Mouse (Mus musculus) lung, adult 2 months (tissue): ENCODE measurements around the gene Sipa1l2. TPM values are rescaled to one million over a fixed set of nuclear protein-coding genes. Genes with fewer than 3 reads are reported as not detected.

Source experiments
- DNase-seq: peaks from one replicate; pipeline ENCODE4 v3.0.0; 2022
- H3K4me1 ChIP-seq: fragments of 200-500 bp; 2 replicates; pipeline ENCODE4 v1.6.1; 2011; ENCODE audit warnings: low read length; ENCODE audit not compliant: control insufficient read depth, insufficient read depth
- H3K4me3 ChIP-seq: fragments of 200-500 bp; replicated peaks from 2 replicates; pipeline ENCODE3; 2011; ENCODE audit warnings: low read depth, mild to moderate bottlenecking, control low read depth, low read length; ENCODE audit errors: extremely low read depth
- CTCF ChIP-seq: fragments of 200-500 bp; IDR thresholded peaks from 2 replicates; pipeline ENCODE4 v1.5.1; 2011; ENCODE audit warnings: mild to moderate bottlenecking, low read length, control low read depth; ENCODE audit not compliant: insufficient read depth
- POLR2A ChIP-seq: fragments of 200-500 bp; IDR thresholded peaks from 2 replicates; pipeline ENCODE4 v1.6.1; 2011; ENCODE audit warnings: low read depth, mild to moderate bottlenecking, control low read depth, low read length, borderline replicate concordance; ENCODE audit errors: extremely low read depth
- WGBS: fragments of 180-500 bp; shearing (Covaris S2); methylation state at CpG from one replicate; pipeline ENCODE4 v1.1.7; 2018; 5-methylcytosine and 5-hydroxymethylcytosine counted together
- polyA plus RNA-seq: library from polyadenylated mRNA; depleted of rRNA; stranded (reverse); fragments of >200 nt; gene quantifications from 2 replicates; pipeline ENCODE4 v1.2.3, GENCODE M21; 2012

Sipa1l2 gene
- polyA plus RNA-seq, 1 experiment = 38.6 TPM

GRCm38 (mm10) chr8:125484530-125485196 lies 84.9 kb downstream of the Sipa1l2 start:
- DNase-seq = no peak
- 57% methylated on average over 7 of the region's 7 CpGs for WGBS
- Histone ChIP-seq H3K4me3 (no peak overlapping the region), H3K4me1 (peaks cover 7% of the 10 kb centered on the region; the same call in 1 of the 2 replicates)
- TF ChIP-seq POLR2A = no peak
- TF ChIP-seq CTCF = no peak

- no peak for DNase-seq
- Histone ChIP-seq H3K4me1 (no peaks in the 10 kb centered on the region), H3K4me3 (no peak overlapping the region)
- WGBS = 81% methylated on average over 5 of the region's 5 CpGs
- TF ChIP-seq CTCF (no peak), POLR2A (no peak)
These were observed 87.0 kb downstream of the Sipa1l2 start for GRCm38 (mm10) chr8:125482491-125483096.

- no peak overlapping the region for H3K4me3 ChIP-seq
- peaks cover 8% of the 10 kb centered on the region for H3K4me1 ChIP-seq
- 24% methylated on average over 12 of the region's 12 CpGs for WGBS
- TF ChIP-seq CTCF = no peak
- TF ChIP-seq POLR2A = no peak
- peak; percentile 30 for DNase-seq
These were observed 94.7 kb downstream of the Sipa1l2 start for GRCm38 (mm10) chr8:125474876-125475275.

GRCm38 (mm10) chr8:125471374-125471773 lies 98.2 kb downstream of the Sipa1l2 start:
- no peak for DNase-seq
- 82% methylated on average over 9 of the region's 9 CpGs for WGBS
- H3K4me3 ChIP-seq = no peak overlapping the region
- peaks cover 8% of the 10 kb centered on the region for H3K4me1 ChIP-seq
- TF ChIP-seq CTCF (no peak), POLR2A (no peak)

- Histone ChIP-seq H3K4me1 (peaks cover 8% of the 10 kb centered on the region; the same call in 1 of the 2 replicates), H3K4me3 (no peak overlapping the region)
- WGBS = 65% methylated on average over 6 of the region's 6 CpGs
- DNase-seq = no peak
- TF ChIP-seq POLR2A (no peak), CTCF (no peak)
These were observed 104.3 kb downstream of the Sipa1l2 start for GRCm38 (mm10) chr8:125465156-125465821.

GRCm38 (mm10) chr8:125462901-125463300 lies 106.7 kb downstream of the Sipa1l2 start:
- Histone ChIP-seq H3K4me1 (peaks cover 8% of the 10 kb centered on the region; the same call in 1 of the 2 replicates), H3K4me3 (no peak overlapping the region)
- DNase-seq = no peak
- 86% methylated on average over 7 of the region's 7 CpGs for WGBS
- TF ChIP-seq CTCF (no peak), POLR2A (no peak)

- no peak for TF ChIP-seq POLR2A
- TF ChIP-seq CTCF = no peak
- Histone ChIP-seq H3K4me1 (peaks cover 8% of the 10 kb centered on the region; the same call in 1 of the 2 replicates), H3K4me3 (no peak overlapping the region)
- WGBS = 78% methylated on average over 1 of the region's 1 CpGs
- peak; percentile 12 for DNase-seq
These were observed 108.1 kb downstream of the Sipa1l2 start for GRCm38 (mm10) chr8:125461504-125461903.

GRCm38 (mm10) chr8:125460602-125461001 lies 109.0 kb downstream of the Sipa1l2 start:
- TF ChIP-seq CTCF = no peak
- TF ChIP-seq POLR2A = no peak
- 60% methylated on average over 6 of the region's 6 CpGs for WGBS
- Histone ChIP-seq H3K4me1 (peaks cover 8% of the 10 kb centered on the region; the same call in 1 of the 2 replicates), H3K4me3 (no peak overlapping the region)
- DNase-seq = no peak

GRCm38 (mm10) chr8:125449048-125449447 lies 120.6 kb downstream of the Sipa1l2 start:
- TF ChIP-seq CTCF (no peak), POLR2A (no peak)
- peaks cover 6% of the 10 kb centered on the region for H3K4me1 ChIP-seq
- 72% methylated on average over 6 of the region's 6 CpGs for WGBS
- no peak for DNase-seq
- no peak overlapping the region for H3K4me3 ChIP-seq

GRCm38 (mm10) chr8:125447543-125447942 lies 122.1 kb downstream of the Sipa1l2 start:
- WGBS = 82% methylated on average over 14 of the region's 14 CpGs
- Histone ChIP-seq H3K4me3 (no peak overlapping the region), H3K4me1 (peaks cover 6% of the 10 kb centered on the region)
- DNase-seq = no peak
- TF ChIP-seq POLR2A (no peak), CTCF (no peak)
